ENCODE assay signal across 28 mouse cellular contexts in the genomic region with DNA sequence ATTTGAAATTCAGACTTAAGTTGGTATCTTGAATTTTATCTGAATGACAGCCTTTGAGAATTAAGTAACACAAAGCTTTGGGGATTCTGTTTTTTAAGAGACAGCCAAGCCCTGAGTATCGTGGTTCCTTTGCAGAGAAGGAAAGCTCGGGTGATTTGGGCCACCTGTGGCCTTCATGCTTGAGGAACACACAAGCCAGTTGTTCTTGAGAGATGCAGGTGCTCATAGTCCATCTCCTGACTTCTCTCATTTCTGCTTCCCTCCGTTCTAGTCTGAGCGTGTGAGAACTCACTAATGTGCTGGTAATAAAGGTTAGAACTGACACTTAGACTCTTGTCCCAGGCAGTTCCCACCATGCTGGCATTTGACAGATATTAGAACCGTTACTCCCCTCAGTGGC. TPM values are rescaled to one million over a fixed set of nuclear protein-coding genes. Genes with fewer than 3 reads are reported as not detected.
A peak's percentile ranks its signal among the peaks of the same experiment; 100 is the strongest.
DNase-seq lines count a peak whose midpoint lies in the region; ATAC-seq and TF ChIP-seq lines count a peak whose summit lies in the region.
"Had no signal": no experiment of that assay in that cellular context is flagged by ENCODE, and none has a peak within 500 bp of the region (broad histone marks: within the 10 kb centered on the region; RNA-seq: fewer than 3 reads in every experiment).

No protein-coding gene starts in this region.

- peaks cover 8% of the 10 kb centered on the region for H3K4me1 ChIP-seq in thymus, adult 2 months (replicated peaks; ENCODE audit: control insufficient read depth, insufficient read depth, low read length)
- H3K4me1 ChIP-seq: embryonic facial prominence, embryonic 12.5 days; embryonic facial prominence, embryonic 15.5 days; heart, embryonic 10.5 days had no signal

- H3K27ac ChIP-seq in gastrocnemius, adult 2 months: peak overlapping the region; percentile 80
- H3K27ac ChIP-seq in left cerebral cortex, adult 2 months: peak overlapping the region; percentile 61; the same call in 1 of the 2 replicates
- H3K27ac ChIP-seq in thymus, adult 2 months (ENCODE audit: control insufficient read depth, insufficient read depth, low read length): peak overlapping the region; percentile 60; the same call in 1 of the 2 replicates
- H3K27ac ChIP-seq: embryonic facial prominence, embryonic 12.5 days; embryonic facial prominence, embryonic 15.5 days; forebrain, embryonic 12.5 days; forebrain, embryonic 15.5 days; heart, adult 2 months; heart, embryonic 10.5 days; heart, embryonic 13.5 days; hindbrain, embryonic 10.5 days; hindbrain, embryonic 13.5 days had no signal

- intact Hi-C loops in gastrocnemius, adult 2 months (cut with DNase I): no loop called here
- intact Hi-C loops in left cerebral cortex, adult 2 months (cut with DNase I): no loop called here
- intact Hi-C loops in left cerebral cortex, postnatal 10 days (cut with DNase I): no loop called here

- 45% methylated on average over 5 of the region's 5 CpGs for WGBS in thymus, adult 2 months

- H3K27me3 ChIP-seq in thymus, adult 2 months (ENCODE audit: control insufficient read depth, insufficient read depth, low read length): no peaks in the 10 kb centered on the region
- H3K27me3 ChIP-seq: CH12.LX; embryonic facial prominence, embryonic 12.5 days; embryonic facial prominence, embryonic 15.5 days; forebrain, embryonic 12.5 days; forebrain, embryonic 15.5 days; hindbrain, embryonic 13.5 days; Patski had no signal

- ATAC-seq in erythroblast, adult 5-6 weeks (replicated peaks; ENCODE audit: low FRiP score, poor library complexity, severe bottlenecking): no peak
- ATAC-seq: forebrain, embryonic 15.5 days; hindbrain, embryonic 16.5 days; Patski had no signal

- DNase-seq in gastrocnemius, adult 2 months: no peak
- DNase-seq in gastrocnemius, adult 18-20 months (ENCODE audit: low spot score): no peak
- no peak for DNase-seq in left cerebral cortex, adult 2 months (ENCODE audit: extremely low spot score in 1 of 2, low spot score in 2 of 2)
- DNase-seq in left cerebral cortex, postnatal 10 days (ENCODE audit: extremely low spot score in 1 of 2, low spot score in 2 of 2): no peak
- DNase-seq in thymus, adult 2 months: no peak
- no peak for DNase-seq in thymus, postnatal 4 days
- DNase-seq: adrenal gland, postnatal 10 days; adrenal gland, postnatal 36 days; cerebellum, adult 18-20 months; cerebellum, adult 9-11 months; cerebellum, postnatal 25 days; gastrocnemius, postnatal 14 days; heart, adult 2 months; heart, postnatal 36 days had no signal

- no peak for TF ChIP-seq CTCF in gastrocnemius, adult 2 months (IDR thresholded peaks at IDR 0.05)
- no peak for TF ChIP-seq CTCF in left cerebral cortex, adult 2 months (IDR thresholded peaks at IDR 0.05)
- TF ChIP-seq CTCF in thymus, adult 2 months (IDR thresholded peaks at IDR 0.05; ENCODE audit: borderline replicate concordance, control insufficient read depth, extremely low read depth, insufficient read depth, low read length, poor library complexity): no peak

- no peak for TF ChIP-seq POLR2A in thymus, adult 2 months (IDR thresholded peaks at IDR 0.05; ENCODE audit: control insufficient read depth, extremely low read depth, insufficient read depth, low read length, poor library complexity)

- no peak overlapping the region for H3K4me3 ChIP-seq in gastrocnemius, adult 2 months
- H3K4me3 ChIP-seq in left cerebral cortex, adult 2 months: no peak overlapping the region
- H3K4me3 ChIP-seq in thymus, adult 2 months (ENCODE audit: control insufficient read depth, insufficient read depth, low read length): no peak overlapping the region
- H3K4me3 ChIP-seq: embryonic facial prominence, embryonic 12.5 days; embryonic facial prominence, embryonic 15.5 days; erythroblast, embryonic 14.5 days; forebrain, embryonic 12.5 days; forebrain, embryonic 15.5 days; heart, adult 2 months; heart, embryonic 10.5 days; heart, embryonic 13.5 days; hindbrain, embryonic 10.5 days; hindbrain, embryonic 13.5 days had no signal

- peaks cover 31% of the 10 kb centered on the region for H3K36me3 ChIP-seq in thymus, adult 2 months (ENCODE audit: control insufficient read depth, insufficient read depth, low read length)
- H3K36me3 ChIP-seq: forebrain, embryonic 15.5 days; G1E had no signal

RNA-seq across cellular contexts. Expression of a gene that starts 28.9 kb away (rescaled TPM):
- 1 to 10 TPM; 9.0 to 9.8 TPM for total RNA-seq in gastrocnemius, adult 2 months (2021)
- 1 to 10 TPM; 6.0 to 7.4 TPM for total RNA-seq in gastrocnemius, adult 18-20 months (2021)
- 10 to 100 TPM; 18.1 to 19.5 TPM for total RNA-seq in left cerebral cortex, adult 2 months (2021)
- 10 to 100 TPM; 20.3 to 20.5 TPM for total RNA-seq in left cerebral cortex, postnatal 10 days (2021)
- 16.2 and 21.3 TPM in 2 replicates for polyA plus RNA-seq in thymus, adult 2 months (2012; rRNA removed)
- total RNA-seq in erythroblast, adult 5-6 weeks (2015; ENCODE audit: low replicate concordance): 17.3 and 30.9 TPM in 2 replicates
- 13.9 and 15.2 TPM in 2 replicates for total RNA-seq in erythroblast, adult 5-6 weeks (2017; ENCODE audit: low replicate concordance)
- total RNA-seq: G1E had no signal
- polyA plus RNA-seq: G1E had no signal
